Mouse (Mus musculus): ENCODE measurements at regions not wholly inside any gene's neighbourhood (a gene's known extent, or its start where the extent isn't known, plus 50 kb on each side); places are given as distances from the start of the nearest gene placed in this dataset.
A peak's percentile ranks its signal among the peaks of the same experiment; 100 is the strongest.

DNA sequence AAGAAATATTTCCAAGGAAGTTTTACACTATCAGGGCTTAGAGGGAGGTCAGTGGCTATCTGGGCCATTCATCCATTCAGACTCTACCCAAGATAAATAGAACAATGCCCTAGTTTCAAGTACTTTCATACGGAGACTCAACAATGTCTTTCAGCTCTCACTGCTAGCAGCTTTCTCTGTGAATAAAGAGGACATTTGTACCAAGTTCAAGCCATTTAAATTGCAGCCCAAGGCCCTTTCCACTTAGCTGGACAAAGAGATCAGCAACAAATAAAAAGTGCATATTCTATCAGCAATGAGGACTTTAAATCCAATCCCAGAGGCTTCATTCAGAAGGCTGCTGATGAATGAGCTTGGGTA lies 383.1 kb upstream of the Actbl2 start:
- no peak for DNase-seq (ENCODE audit: low spot score)
- 80% methylated on average over 1 of the region's 1 CpGs for WGBS
- no peaks in the 10 kb centered on the region for H3K36me3 ChIP-seq (ENCODE audit: control insufficient read depth, insufficient read depth, low read length)

DNA sequence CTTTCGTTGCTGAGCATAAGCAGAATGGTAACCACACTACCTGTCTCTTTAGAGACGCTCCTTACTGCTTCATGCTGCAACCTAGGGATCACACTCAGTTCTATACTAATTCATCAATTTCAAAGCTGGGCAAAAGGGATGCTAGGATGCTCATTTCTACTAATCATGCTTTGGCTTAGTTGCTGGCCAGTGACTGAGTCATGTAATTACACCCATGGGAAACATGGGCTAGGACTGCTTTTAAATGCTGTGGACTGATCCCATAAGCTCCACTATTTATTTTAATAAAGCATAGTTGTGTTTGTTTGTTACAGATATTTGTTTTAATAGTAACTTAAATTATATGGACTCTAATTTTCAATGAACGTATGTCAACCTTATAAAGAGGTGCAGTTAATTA lies 373.2 kb upstream of the Actbl2 start:
- no peak overlapping the region for H3K4me2 ChIP-seq (ENCODE audit: low read depth, severe bottlenecking)
- no peak for ATAC-seq (ENCODE audit: insufficient number of reproducible peaks, low FRiP score, low TSS enrichment, low read depth)
- no peak overlapping the region for H3K4me3 ChIP-seq (ENCODE audit: low read depth, low read length)
- H3K4me1 ChIP-seq (ENCODE audit: control insufficient read depth, insufficient read depth, low read length) = no peaks in the 10 kb centered on the region
- H3K36me3 ChIP-seq (ENCODE audit: control insufficient read depth, insufficient read depth, low read length) = no peaks in the 10 kb centered on the region
- H3K27me3 ChIP-seq (ENCODE audit: control insufficient read depth, insufficient read depth, low read length) = no peaks in the 10 kb centered on the region
- DNase-seq (ENCODE audit: low spot score) = no peak
- H3K9me3 ChIP-seq (ENCODE audit: control insufficient read depth, low read length) = no peaks in the 10 kb centered on the region
- no peak overlapping the region for H3K9ac ChIP-seq (ENCODE audit: low read length)
- H3K27ac ChIP-seq (replicated peaks; ENCODE audit: low read depth, low read length) = no peak overlapping the region
- 85% methylated on average over 3 of the region's 3 CpGs for WGBS

More for the DNA sequence above, 383.1 kb upstream of the Actbl2 start:
- no peak for ATAC-seq (ENCODE audit: insufficient number of reproducible peaks, low FRiP score, low TSS enrichment, low read depth)
- H3K4me3 ChIP-seq (ENCODE audit: low read depth, low read length) = no peak overlapping the region
- H3K27me3 ChIP-seq (ENCODE audit: control insufficient read depth, insufficient read depth, low read length) = no peaks in the 10 kb centered on the region
- no peak overlapping the region for H3K27ac ChIP-seq (replicated peaks; ENCODE audit: low read depth, low read length)
- H3K9ac ChIP-seq (ENCODE audit: low read length) = no peak overlapping the region
- no peaks in the 10 kb centered on the region for H3K4me1 ChIP-seq (ENCODE audit: control insufficient read depth, insufficient read depth, low read length)
- no peak overlapping the region for H3K4me2 ChIP-seq (ENCODE audit: low read depth, severe bottlenecking)
- H3K9me3 ChIP-seq (ENCODE audit: control insufficient read depth, low read length) = no peaks in the 10 kb centered on the region

DNA sequence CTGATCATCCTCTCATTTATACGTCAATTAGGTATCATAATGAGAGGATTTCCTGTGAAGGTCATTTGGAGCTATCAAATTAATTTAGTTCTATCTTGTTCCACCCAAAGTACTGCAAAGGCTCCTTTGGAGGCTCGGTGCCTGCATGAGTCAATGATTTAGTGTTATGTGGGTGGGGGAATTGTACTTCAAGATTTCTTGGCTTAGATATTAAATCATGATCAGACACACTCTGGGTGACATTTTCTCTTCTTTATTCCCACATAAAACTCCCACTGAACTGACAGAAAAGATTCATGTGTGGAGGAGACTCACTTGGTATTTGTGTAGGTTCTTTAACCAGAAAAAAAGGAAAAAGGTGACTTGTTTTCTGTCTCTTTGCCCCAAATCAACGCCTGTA lies 372.6 kb upstream of the Actbl2 start:
- no peaks in the 10 kb centered on the region for H3K4me1 ChIP-seq (ENCODE audit: control insufficient read depth, insufficient read depth, low read length)
- no peaks in the 10 kb centered on the region for H3K36me3 ChIP-seq (ENCODE audit: control insufficient read depth, insufficient read depth, low read length)
- H3K9ac ChIP-seq (ENCODE audit: low read length) = no peak overlapping the region
- no peak overlapping the region for H3K4me2 ChIP-seq (ENCODE audit: low read depth, severe bottlenecking)
- WGBS = 67% methylated on average over 3 of the region's 3 CpGs
- DNase-seq (ENCODE audit: low spot score) (no peak), ATAC-seq (ENCODE audit: insufficient number of reproducible peaks, low FRiP score, low TSS enrichment, low read depth) (no peak)
- no peaks in the 10 kb centered on the region for H3K27me3 ChIP-seq (ENCODE audit: control insufficient read depth, insufficient read depth, low read length)
- H3K9me3 ChIP-seq (ENCODE audit: control insufficient read depth, low read length) = no peaks in the 10 kb centered on the region
- no peak overlapping the region for H3K27ac ChIP-seq (replicated peaks; ENCODE audit: low read depth, low read length)
- no peak overlapping the region for H3K4me3 ChIP-seq (ENCODE audit: low read depth, low read length)

DNA sequence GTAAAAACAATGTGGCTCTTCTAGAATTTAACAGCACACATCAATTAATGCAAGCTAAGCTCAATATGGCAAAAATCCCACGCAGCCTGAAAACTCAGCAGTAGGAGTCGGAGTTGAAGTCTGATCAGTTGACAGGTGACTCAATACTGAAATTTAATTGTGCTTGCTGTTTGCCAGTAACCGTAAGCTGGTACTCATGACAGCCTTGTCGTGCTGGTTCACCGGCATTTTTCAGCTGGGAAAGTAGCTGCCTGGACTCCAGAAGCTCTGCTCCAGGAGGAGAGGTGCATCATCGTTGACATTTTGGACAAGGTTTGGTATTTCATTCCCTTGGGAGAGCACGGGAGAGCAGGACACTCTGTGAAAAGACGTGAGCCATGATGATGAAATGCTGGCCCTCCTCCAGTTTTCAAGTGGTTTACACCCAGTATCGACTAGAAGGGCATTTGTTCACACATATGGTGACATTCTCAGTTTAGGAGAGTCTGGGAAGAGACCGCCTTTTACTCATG lies 372.1 kb upstream of the Actbl2 start:
- Histone ChIP-seq H3K27me3 (ENCODE audit: control insufficient read depth, insufficient read depth, low read length) (no peaks in the 10 kb centered on the region), H3K4me2 (ENCODE audit: low read depth, severe bottlenecking) (no peak overlapping the region), H3K4me3 (ENCODE audit: low read depth, low read length) (no peak overlapping the region), H3K36me3 (ENCODE audit: control insufficient read depth, insufficient read depth, low read length) (no peaks in the 10 kb centered on the region), H3K9ac (ENCODE audit: low read length) (no peak overlapping the region), H3K9me3 (ENCODE audit: control insufficient read depth, low read length) (no peaks in the 10 kb centered on the region), H3K27ac (replicated peaks; ENCODE audit: low read depth, low read length) (no peak overlapping the region), H3K4me1 (ENCODE audit: control insufficient read depth, insufficient read depth, low read length) (no peaks in the 10 kb centered on the region)
- 81% methylated on average over 10 of the region's 10 CpGs for WGBS
- no peak for DNase-seq (ENCODE audit: low spot score)
- no peak for ATAC-seq (ENCODE audit: insufficient number of reproducible peaks, low FRiP score, low TSS enrichment, low read depth)

DNA sequence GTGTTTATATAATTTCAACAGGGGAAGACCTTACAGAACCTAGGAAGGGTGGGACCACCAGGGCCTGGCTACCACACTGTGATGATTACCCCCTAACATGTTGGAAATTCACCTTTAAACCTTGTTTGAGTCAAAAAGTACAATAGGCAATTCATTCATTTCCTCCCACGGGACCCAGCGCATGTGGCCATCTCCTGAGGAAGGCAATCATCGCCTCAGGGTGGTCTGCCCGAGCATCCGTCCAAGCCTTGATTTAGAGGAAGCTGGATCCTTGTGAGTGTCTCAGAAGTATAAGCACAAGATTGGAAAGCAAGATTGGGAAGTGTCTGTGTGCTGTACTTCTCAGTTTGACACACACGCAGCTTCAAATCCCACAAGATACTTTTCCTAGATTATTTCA lies 360.9 kb upstream of the Actbl2 start:
- no peak for ATAC-seq (ENCODE audit: insufficient number of reproducible peaks, low FRiP score, low TSS enrichment, low read depth)
- Histone ChIP-seq H3K36me3 (ENCODE audit: control insufficient read depth, insufficient read depth, low read length) (no peaks in the 10 kb centered on the region), H3K27me3 (ENCODE audit: control insufficient read depth, insufficient read depth, low read length) (no peaks in the 10 kb centered on the region), H3K4me3 (ENCODE audit: low read depth, low read length) (no peak overlapping the region), H3K27ac (replicated peaks; ENCODE audit: low read depth, low read length) (no peak overlapping the region), H3K4me2 (ENCODE audit: low read depth, severe bottlenecking) (no peak overlapping the region), H3K9me3 (ENCODE audit: control insufficient read depth, low read length) (no peaks in the 10 kb centered on the region), H3K9ac (ENCODE audit: low read length) (no peak overlapping the region), H3K4me1 (ENCODE audit: control insufficient read depth, insufficient read depth, low read length) (0 out of 2 replicates have a peak, but pooled peaks cover 4% of the 10 kb centered on the region)
- no peak for DNase-seq (ENCODE audit: low spot score)
- WGBS = 65% methylated on average over 6 of the region's 6 CpGs

DNA sequence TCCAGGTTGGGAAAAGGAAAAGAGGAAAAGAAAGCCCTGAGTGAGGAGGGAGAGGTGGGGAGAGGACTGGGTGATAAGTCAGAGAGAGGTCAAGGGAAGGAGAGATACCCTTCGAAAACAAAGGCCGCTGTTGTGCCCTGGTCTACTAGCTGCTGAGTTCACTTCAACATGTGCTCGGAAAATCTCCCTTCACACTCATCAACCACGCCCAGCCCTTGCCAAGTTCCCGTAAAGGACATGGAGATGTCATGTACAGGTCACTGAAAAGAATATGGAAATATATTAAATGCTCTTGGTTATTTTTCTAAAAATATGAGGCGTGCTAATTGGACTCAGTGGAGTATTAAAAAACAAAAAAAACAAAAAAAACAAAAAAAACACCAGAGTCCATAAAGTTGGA lies 359.5 kb upstream of the Actbl2 start:
- Histone ChIP-seq H3K27ac (replicated peaks; ENCODE audit: low read depth, low read length) (no peak overlapping the region), H3K4me2 (ENCODE audit: low read depth, severe bottlenecking) (no peak overlapping the region)

DNA sequence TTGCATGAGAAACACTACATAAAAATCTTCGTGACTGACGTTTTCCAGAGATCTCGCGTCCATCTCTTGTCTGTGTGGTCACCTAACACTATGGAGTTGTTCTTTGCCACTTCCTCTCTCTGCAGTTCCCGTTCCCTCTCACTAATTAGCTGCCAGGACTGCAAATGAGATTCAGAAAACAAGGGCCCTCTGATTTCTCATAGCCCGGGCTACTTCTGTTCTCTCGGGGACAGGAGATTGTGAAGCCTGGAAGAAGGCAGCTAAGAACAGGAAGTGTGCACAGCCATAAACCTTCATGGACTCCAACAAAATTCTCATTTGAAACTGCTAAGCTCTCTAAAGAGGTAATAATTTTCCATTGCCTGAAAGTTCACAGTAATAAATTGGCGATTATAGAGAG lies 358.9 kb upstream of the Actbl2 start:
- Histone ChIP-seq H3K4me2 (ENCODE audit: low read depth, severe bottlenecking) (no peak overlapping the region), H3K27me3 (ENCODE audit: control insufficient read depth, insufficient read depth, low read length) (no peaks in the 10 kb centered on the region), H3K9me3 (ENCODE audit: control insufficient read depth, low read length) (no peaks in the 10 kb centered on the region), H3K27ac (replicated peaks; ENCODE audit: low read depth, low read length) (no peak overlapping the region), H3K4me1 (ENCODE audit: control insufficient read depth, insufficient read depth, low read length) (0 out of 2 replicates have a peak, but pooled peaks cover 4% of the 10 kb centered on the region), H3K36me3 (ENCODE audit: control insufficient read depth, insufficient read depth, low read length) (no peaks in the 10 kb centered on the region), H3K4me3 (ENCODE audit: low read depth, low read length) (no peak overlapping the region), H3K9ac (ENCODE audit: low read length) (no peak overlapping the region)
- 33% methylated on average over 8 of the region's 8 CpGs for WGBS
- ATAC-seq (ENCODE audit: insufficient number of reproducible peaks, low FRiP score, low TSS enrichment, low read depth) = peak; percentile 47; the same call in 1 of the 2 replicates
- DNase-seq (ENCODE audit: low spot score) = peak; percentile 28

More for the DNA sequence above, 359.5 kb upstream of the Actbl2 start:
- Histone ChIP-seq H3K9ac (ENCODE audit: low read length) (no peak overlapping the region), H3K36me3 (ENCODE audit: control insufficient read depth, insufficient read depth, low read length) (no peaks in the 10 kb centered on the region), H3K9me3 (ENCODE audit: control insufficient read depth, low read length) (no peaks in the 10 kb centered on the region), H3K27me3 (ENCODE audit: control insufficient read depth, insufficient read depth, low read length) (no peaks in the 10 kb centered on the region), H3K4me1 (ENCODE audit: control insufficient read depth, insufficient read depth, low read length) (0 out of 2 replicates have a peak, but pooled peaks cover 4% of the 10 kb centered on the region), H3K4me3 (ENCODE audit: low read depth, low read length) (no peak overlapping the region)
- no peak for DNase-seq (ENCODE audit: low spot score)
- 67% methylated on average over 6 of the region's 6 CpGs for WGBS
- no peak for ATAC-seq (ENCODE audit: insufficient number of reproducible peaks, low FRiP score, low TSS enrichment, low read depth)

DNA sequence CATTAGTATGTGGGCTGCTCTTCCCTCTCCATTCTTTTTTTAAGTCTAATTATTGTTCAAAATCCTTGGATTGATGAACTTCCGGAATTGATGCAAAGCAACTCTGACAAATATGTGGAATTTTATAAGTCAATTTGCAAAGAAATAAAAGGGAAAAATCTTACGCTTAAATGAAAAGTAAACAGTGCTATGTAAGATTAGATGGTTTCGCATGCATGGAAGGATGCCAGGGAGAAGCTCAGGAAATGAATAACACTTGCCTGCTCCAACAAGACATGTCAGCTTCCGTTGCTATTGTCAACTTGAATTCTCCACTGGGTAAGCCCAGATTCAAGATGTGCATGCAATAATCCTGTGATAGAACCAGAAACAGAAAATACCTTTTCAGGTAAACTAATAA lies 357.2 kb upstream of the Actbl2 start:
- Histone ChIP-seq H3K9ac (ENCODE audit: low read length) (no peak overlapping the region), H3K4me1 (ENCODE audit: control insufficient read depth, insufficient read depth, low read length) (0 out of 2 replicates have a peak, but pooled peaks cover 4% of the 10 kb centered on the region), H3K36me3 (ENCODE audit: control insufficient read depth, insufficient read depth, low read length) (no peaks in the 10 kb centered on the region), H3K9me3 (ENCODE audit: control insufficient read depth, low read length) (no peaks in the 10 kb centered on the region), H3K4me2 (ENCODE audit: low read depth, severe bottlenecking) (no peak overlapping the region), H3K27me3 (ENCODE audit: control insufficient read depth, insufficient read depth, low read length) (no peaks in the 10 kb centered on the region), H3K4me3 (ENCODE audit: low read depth, low read length) (no peak overlapping the region), H3K27ac (replicated peaks; ENCODE audit: low read depth, low read length) (no peak overlapping the region)
- WGBS = 86% methylated on average over 4 of the region's 4 CpGs
- ATAC-seq (ENCODE audit: insufficient number of reproducible peaks, low FRiP score, low TSS enrichment, low read depth) (no peak), DNase-seq (ENCODE audit: low spot score) (no peak)

DNA sequence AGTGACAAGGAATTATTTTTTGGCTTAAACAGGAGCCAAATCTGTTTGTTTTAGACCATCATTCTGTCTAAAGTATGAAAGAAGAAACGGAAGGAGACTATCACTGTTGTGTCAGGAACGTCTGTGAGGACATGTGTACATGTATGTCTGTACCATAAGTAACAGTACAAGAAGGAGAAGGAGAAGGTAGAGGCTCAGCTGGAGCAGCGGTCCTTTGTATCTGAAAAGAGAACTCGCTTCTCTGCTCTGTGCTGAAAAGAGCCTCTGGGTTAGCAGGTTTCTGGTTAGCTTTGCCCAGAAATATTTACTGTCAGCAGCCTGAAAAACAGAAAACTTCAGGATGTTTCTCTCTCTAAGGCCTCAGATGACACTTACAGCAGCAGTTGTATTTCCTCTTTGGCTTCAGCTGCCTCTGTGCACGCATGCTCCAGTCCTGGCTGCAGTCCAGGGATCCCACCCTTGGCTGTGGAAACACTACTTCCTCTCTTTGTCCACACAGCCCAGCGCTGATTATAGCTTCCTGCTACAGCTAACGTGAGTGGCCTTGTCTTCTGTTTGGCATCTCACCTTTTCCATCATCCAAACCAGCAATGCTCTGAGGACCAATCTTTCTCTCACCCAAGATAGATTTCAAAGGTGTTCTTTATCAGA lies 351.7 kb upstream of the Actbl2 start:
- Histone ChIP-seq H3K4me1 (ENCODE audit: control insufficient read depth, insufficient read depth, low read length) (peaks cover 15% of the 10 kb centered on the region), H3K27me3 (ENCODE audit: control insufficient read depth, insufficient read depth, low read length) (no peaks in the 10 kb centered on the region), H3K9ac (ENCODE audit: low read length) (no peak overlapping the region), H3K36me3 (ENCODE audit: control insufficient read depth, insufficient read depth, low read length) (no peaks in the 10 kb centered on the region), H3K4me2 (ENCODE audit: low read depth, severe bottlenecking) (no peak overlapping the region), H3K9me3 (ENCODE audit: control insufficient read depth, low read length) (no peaks in the 10 kb centered on the region), H3K27ac (replicated peaks; ENCODE audit: low read depth, low read length) (no peak overlapping the region), H3K4me3 (ENCODE audit: low read depth, low read length) (no peak overlapping the region)
- 71% methylated on average over 7 of the region's 7 CpGs for WGBS
- no peak for DNase-seq (ENCODE audit: low spot score)
- ATAC-seq (ENCODE audit: insufficient number of reproducible peaks, low FRiP score, low TSS enrichment, low read depth) = no peak
